Comparison of ENCODE assay signal across 32 mouse cellular contexts in the genomic region with DNA sequence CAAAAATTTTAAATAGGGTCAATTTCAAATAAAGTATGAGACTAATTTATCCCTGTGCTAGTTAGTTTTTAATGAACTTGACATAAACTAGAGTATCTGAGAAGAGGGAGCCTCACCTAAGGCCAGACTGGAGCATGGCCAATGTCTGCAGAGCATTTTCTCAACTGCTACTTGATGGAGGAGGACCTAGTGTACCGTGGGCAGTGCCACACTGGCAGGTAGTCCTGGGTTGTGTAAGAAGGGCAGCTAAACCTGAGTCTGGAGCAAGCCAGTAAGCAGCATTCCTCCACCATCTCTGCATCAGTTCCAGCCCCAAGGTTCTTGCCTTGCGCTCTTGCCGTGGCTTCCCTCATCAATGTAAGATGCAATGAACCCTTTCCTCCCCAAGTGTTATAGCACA.
"Had no signal": no experiment of that assay in that cellular context is flagged by ENCODE, and none has a peak within 500 bp of the region (broad histone marks: within the 10 kb centered on the region; RNA-seq: fewer than 3 reads in every experiment).

No protein-coding gene starts in this region.

- H3K9me3 ChIP-seq: limb, embryonic 10.5 days; limb, embryonic 12.5 days; limb, embryonic 13.5 days; limb, embryonic 15.5 days; liver, embryonic 12.5 days; liver, embryonic 13.5 days; liver, embryonic 15.5 days; lung, embryonic 15.5 days; midbrain, embryonic 10.5 days; midbrain, embryonic 12.5 days; midbrain, embryonic 13.5 days; midbrain, embryonic 15.5 days; neural tube, embryonic 12.5 days; neural tube, embryonic 13.5 days had no signal

- ATAC-seq: liver, embryonic 12.5 days; liver, postnatal 0 days; lung, postnatal 0 days; midbrain, embryonic 13.5 days; midbrain, embryonic 15.5 days; midbrain, embryonic 16.5 days had no signal

- H3K4me2 ChIP-seq: limb, embryonic 12.5 days; limb, embryonic 13.5 days; limb, embryonic 15.5 days; liver, embryonic 11.5 days; liver, embryonic 12.5 days; liver, embryonic 13.5 days; liver, embryonic 15.5 days; lung, embryonic 14.5 days; lung, embryonic 15.5 days; midbrain, embryonic 11.5 days; midbrain, embryonic 12.5 days; midbrain, embryonic 13.5 days; midbrain, embryonic 15.5 days; neural tube, embryonic 12.5 days; neural tube, embryonic 13.5 days had no signal

- H3K27ac ChIP-seq: limb, embryonic 10.5 days; limb, embryonic 12.5 days; limb, embryonic 13.5 days; limb, embryonic 15.5 days; liver, embryonic 12.5 days; liver, embryonic 13.5 days; liver, embryonic 14.5 days; liver, embryonic 15.5 days; lung, embryonic 15.5 days; macrophage; midbrain, embryonic 10.5 days; midbrain, embryonic 12.5 days; midbrain, embryonic 13.5 days; midbrain, embryonic 15.5 days; neural tube, embryonic 12.5 days; neural tube, embryonic 13.5 days had no signal

- H3K9ac ChIP-seq: limb, embryonic 12.5 days; limb, embryonic 13.5 days; limb, embryonic 15.5 days; liver, embryonic 12.5 days; liver, embryonic 13.5 days; liver, embryonic 14.5 days; liver, embryonic 15.5 days; liver, postnatal 0 days; lung, embryonic 14.5 days; lung, embryonic 15.5 days; midbrain, embryonic 12.5 days; midbrain, embryonic 13.5 days; midbrain, embryonic 15.5 days; neural tube, embryonic 12.5 days; neural tube, embryonic 13.5 days had no signal

- H3K4me3 ChIP-seq: limb, embryonic 10.5 days; limb, embryonic 12.5 days; limb, embryonic 13.5 days; limb, embryonic 15.5 days; liver, embryonic 12.5 days; liver, embryonic 13.5 days; liver, embryonic 15.5 days; lung, embryonic 15.5 days; midbrain, embryonic 10.5 days; midbrain, embryonic 12.5 days; midbrain, embryonic 13.5 days; midbrain, embryonic 15.5 days; myocyte; neural tube, embryonic 12.5 days; neural tube, embryonic 13.5 days had no signal

- H3K27me3 ChIP-seq: limb, embryonic 12.5 days; limb, embryonic 13.5 days; limb, embryonic 15.5 days; liver, embryonic 12.5 days; liver, embryonic 13.5 days; liver, embryonic 15.5 days; lung, embryonic 15.5 days; midbrain, embryonic 12.5 days; midbrain, embryonic 13.5 days; midbrain, embryonic 15.5 days; neural tube, embryonic 12.5 days; neural tube, embryonic 13.5 days had no signal

- DNase-seq: left cerebral cortex, postnatal 4 days; liver; liver, embryonic 13.5 days; liver, postnatal 0 days; lung, adult 18-20 months; lung, adult 2 months; lung, embryonic 14.5 days; lung, postnatal 10 days; lung, postnatal 14 days; lung, postnatal 36 days; lung, postnatal 4 days; midbrain, embryonic 14.5 days had no signal
